Mouse (Mus musculus) limb, embryonic 11.5 days (tissue): Measurements from ENCODE around the gene Gm11756. TPM values are rescaled to one million over a fixed set of nuclear protein-coding genes. Genes with fewer than 3 reads are reported as not detected.
"Not testable (repeated sequence)": the region's sequence is repeated elsewhere in the genome, so short reads cannot be mapped to it uniquely, and the experiment has no call there.

Experiments used
- ATAC-seq: fragments of 200-750 bp; cut with Nextera tagmentation; 2 replicates; pipeline ENCODE4 v1.8.0; 2017; ENCODE audit warnings: low read depth; ENCODE audit not compliant: insufficient number of reproducible peaks, low FRiP score, low TSS enrichment
- DNase-seq: peaks from one replicate; pipeline ENCODE4 v3.0.0-alpha.2; 2015; ENCODE audit warnings: low spot score
- H3K27ac ChIP-seq: fragments of 300-500 bp; sonication (generic); replicated peaks from 2 replicates; pipeline ENCODE4 v1.5.1; 2014; ENCODE audit warnings: low read depth, mild to moderate bottlenecking, low read length
- H3K27me3 ChIP-seq: fragments of 300-500 bp; sonication (generic); 2 replicates; pipeline ENCODE4 v1.6.1; 2014; ENCODE audit warnings: mild to moderate bottlenecking, low read length, mixed read lengths; ENCODE audit not compliant: control insufficient read depth, insufficient read depth
- H3K36me3 ChIP-seq: fragments of 300-500 bp; sonication (generic); 2 replicates; pipeline ENCODE4 v1.6.1; 2014; ENCODE audit warnings: mild to moderate bottlenecking, low read length, moderate library complexity, mixed read lengths; ENCODE audit not compliant: control insufficient read depth, insufficient read depth
- H3K4me1 ChIP-seq: fragments of 300-500 bp; sonication (generic); 2 replicates; pipeline ENCODE4 v1.6.1; 2014; ENCODE audit warnings: low read length, mixed read lengths; ENCODE audit not compliant: control insufficient read depth, insufficient read depth
- H3K4me2 ChIP-seq: fragments of 300-500 bp; sonication (generic); 2 replicates; pipeline ENCODE4 v1.6.1; 2014; ENCODE audit warnings: low read depth, mild to moderate bottlenecking, moderate library complexity; ENCODE audit not compliant: severe bottlenecking
- H3K4me3 ChIP-seq: fragments of 300-500 bp; sonication (generic); 2 replicates; pipeline ENCODE4 v1.5.1; 2014; ENCODE audit warnings: low read depth, low read length
- H3K9ac ChIP-seq: fragments of 300-500 bp; sonication (generic); 2 replicates; pipeline ENCODE4 v1.6.1; 2014; ENCODE audit warnings: mild to moderate bottlenecking, low read length
- H3K9me3 ChIP-seq: fragments of 300-500 bp; sonication (generic); 2 replicates; pipeline ENCODE4 v1.6.1; 2016; ENCODE audit warnings: low read length; ENCODE audit not compliant: control insufficient read depth
- WGBS: fragments of 180-500 bp; shearing (Covaris S2); extraction: QIAGEN DNeasy Blood & Tissue Kit; methylation state at CpG from one replicate; pipeline ENCODE4 v1.1.7; 2014; 5-methylcytosine and 5-hydroxymethylcytosine counted together
- polyA plus RNA-seq: library from polyadenylated mRNA; unstranded; fragments of >200 nt; fragmentation: Nextera tagmentation; extraction: Ambion mirVana; gene quantifications from 2 replicates; pipeline ENCODE4 v1.2.1, GENCODE M21; 2014

The Gm11756 gene
- not detected in 2 replicates for polyA plus RNA-seq

DNA sequence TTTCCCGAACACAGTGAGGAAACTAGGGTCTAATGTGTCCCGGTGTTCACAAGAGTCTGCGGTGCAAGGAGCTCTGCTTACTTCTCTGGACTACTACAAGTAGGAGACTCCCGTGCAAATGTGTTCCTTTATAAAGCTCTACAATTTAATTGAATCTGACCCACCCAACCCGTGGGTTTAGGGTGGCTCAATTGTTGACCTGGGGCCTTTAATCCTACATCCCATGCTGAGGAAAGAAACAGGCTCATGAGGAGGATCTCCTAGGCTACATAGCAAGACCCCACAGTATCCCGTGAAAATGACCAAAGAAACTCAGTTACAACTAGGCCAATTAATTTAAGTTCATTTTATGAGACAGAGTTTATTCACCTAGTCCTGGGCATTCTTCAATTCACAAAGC, at the start of gene Gm11756:
Gene Gm11756 (minus strand): TSS at position 101 of the 400 bp plus-strand sequence.
- not testable (repeated sequence) for DNase-seq
- 87% methylated on average over 6 of the region's 6 CpGs for WGBS

DNA sequence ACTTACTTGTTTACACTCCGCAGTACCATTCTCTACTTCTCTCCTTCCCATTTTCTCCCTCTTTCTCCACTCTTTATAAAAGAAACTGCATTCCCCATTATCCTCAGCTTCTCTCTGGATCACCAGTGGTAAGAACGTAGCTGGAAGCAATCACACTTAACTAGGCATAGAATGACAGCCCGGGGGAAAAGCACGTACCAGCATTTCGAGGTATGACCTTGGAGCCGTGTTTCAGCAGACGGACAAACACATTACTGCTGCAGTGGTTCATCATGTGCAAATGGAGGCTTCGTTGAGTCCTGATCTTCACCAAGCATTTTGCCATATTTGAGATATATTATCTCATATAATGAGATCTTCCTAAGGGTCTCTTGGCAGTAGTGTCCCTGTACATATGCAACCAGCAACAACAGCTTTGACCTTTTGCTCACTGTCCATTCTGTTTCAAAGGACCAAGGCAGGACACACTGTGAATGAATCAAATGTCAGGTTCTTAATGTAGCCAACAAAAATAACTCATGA, 29.9 kb upstream of the Gm11756 start, which contains the start of gene 2310002L09Rik:
Gene 2310002L09Rik (minus strand): TSS at position 472 of the 522 bp plus-strand sequence.
- Histone ChIP-seq H3K4me3 (no peak within 1 kb of the TSS), H3K9me3 (no peaks in the 10 kb centered on the region), H3K36me3 (no peaks in the 10 kb centered on the region), H3K4me2 (no peak within 1 kb of the TSS), H3K27ac (no peak within 1 kb of the TSS), H3K9ac (no peak within 1 kb of the TSS), H3K27me3 (no peaks in the 10 kb centered on the region), H3K4me1 (no peaks in the 10 kb centered on the region)
- ATAC-seq (no peak), DNase-seq (no peak)
- WGBS = 83% methylated on average over 8 of the region's 8 CpGs

More for the DNA sequence above, at the start of gene Gm11756:
- H3K9me3 ChIP-seq, H3K4me1 ChIP-seq, ATAC-seq, H3K27me3 ChIP-seq, H3K36me3 ChIP-seq, H3K4me3 ChIP-seq, H3K9ac ChIP-seq, H3K4me2 ChIP-seq, H3K27ac ChIP-seq: not testable (repeated sequence)

DNA sequence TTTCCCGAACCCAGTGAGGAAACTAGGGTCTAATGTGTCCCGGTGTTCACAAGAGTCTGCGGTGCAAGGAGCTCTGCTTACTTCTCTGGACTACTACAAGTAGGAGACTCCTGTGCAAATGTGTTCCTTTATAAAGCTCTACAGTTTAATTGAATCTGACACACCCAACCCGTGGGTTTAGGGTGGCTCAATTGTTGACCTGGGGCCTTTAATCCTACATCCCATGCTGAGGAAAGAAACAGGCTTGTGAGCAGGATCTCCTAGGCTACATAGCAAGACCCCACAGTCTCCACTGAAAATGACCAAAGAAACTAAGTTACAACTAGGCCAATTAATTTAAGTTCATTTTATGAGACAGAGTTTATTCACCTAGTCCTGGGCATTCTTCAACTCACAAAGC, 14.7 kb downstream of the Gm11756 start, which contains the start of gene Gm13871:
Gene Gm13871 (minus strand): TSS at position 101 of the 400 bp plus-strand sequence.
- not testable (repeated sequence) for H3K9ac ChIP-seq, H3K4me2 ChIP-seq, ATAC-seq, H3K27me3 ChIP-seq, DNase-seq, H3K36me3 ChIP-seq, H3K4me3 ChIP-seq, H3K4me1 ChIP-seq, H3K27ac ChIP-seq, H3K9me3 ChIP-seq
- WGBS = no CpG with 5 or more reads among the region's 4 CpGs

DNA sequence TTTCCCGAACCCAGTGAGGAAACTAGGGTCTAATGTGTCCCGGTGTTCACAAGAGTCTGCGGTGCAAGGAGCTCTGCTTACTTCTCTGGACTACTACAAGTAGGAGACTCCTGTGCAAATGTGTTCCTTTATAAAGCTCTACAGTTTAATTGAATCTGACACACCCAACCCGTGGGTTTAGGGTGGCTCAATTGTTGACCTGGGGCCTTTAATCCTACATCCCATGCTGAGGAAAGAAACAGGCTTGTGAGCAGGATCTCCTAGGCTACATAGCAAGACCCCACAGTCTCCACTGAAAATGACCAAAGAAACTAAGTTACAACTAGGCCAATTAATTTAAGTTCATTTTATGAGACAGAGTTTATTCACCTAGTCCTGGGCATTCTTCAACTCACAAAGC, 29.5 kb downstream of the Gm11756 start, which contains the start of gene Gm11757:
Gene Gm11757 (minus strand): TSS at position 101 of the 400 bp plus-strand sequence.
- not testable (repeated sequence) for ATAC-seq, DNase-seq, H3K9me3 ChIP-seq, H3K27me3 ChIP-seq, H3K36me3 ChIP-seq, H3K4me2 ChIP-seq, H3K9ac ChIP-seq, H3K4me1 ChIP-seq, H3K4me3 ChIP-seq, H3K27ac ChIP-seq
- no CpG with 5 or more reads among the region's 4 CpGs for WGBS

DNA sequence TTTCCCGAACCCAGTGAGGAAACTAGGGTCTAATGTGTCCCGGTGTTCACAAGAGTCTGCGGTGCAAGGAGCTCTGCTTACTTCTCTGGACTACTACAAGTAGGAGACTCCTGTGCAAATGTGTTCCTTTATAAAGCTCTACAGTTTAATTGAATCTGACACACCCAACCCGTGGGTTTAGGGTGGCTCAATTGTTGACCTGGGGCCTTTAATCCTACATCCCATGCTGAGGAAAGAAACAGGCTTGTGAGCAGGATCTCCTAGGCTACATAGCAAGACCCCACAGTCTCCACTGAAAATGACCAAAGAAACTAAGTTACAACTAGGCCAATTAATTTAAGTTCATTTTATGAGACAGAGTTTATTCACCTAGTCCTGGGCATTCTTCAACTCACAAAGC, 44.4 kb downstream of the Gm11756 start, which contains the start of gene Gm11758:
Gene Gm11758 (minus strand): TSS at position 101 of the 400 bp plus-strand sequence.
- WGBS = no CpG with 5 or more reads among the region's 4 CpGs
- not testable (repeated sequence) for H3K36me3 ChIP-seq, H3K4me3 ChIP-seq, H3K27ac ChIP-seq, ATAC-seq, H3K9me3 ChIP-seq, H3K9ac ChIP-seq, H3K27me3 ChIP-seq, H3K4me2 ChIP-seq, DNase-seq, H3K4me1 ChIP-seq

Other genes with a start within 250 kb of the Gm11756 start
- not detected in 2 replicates for gene Gm428, start 237.2 kb downstream of the Gm11756 start, polyA plus RNA-seq
- 1.7 and 1.9 TPM in 2 replicates for gene Rasef, start 129.8 kb downstream of the Gm11756 start, polyA plus RNA-seq
- gene Gm11758, start 44.5 kb downstream of the Gm11756 start, polyA plus RNA-seq = not detected in 2 replicates
- gene Gm11757, start 29.6 kb downstream of the Gm11756 start, polyA plus RNA-seq = not detected in 2 replicates
- gene Gm13871, start 14.8 kb downstream of the Gm11756 start, polyA plus RNA-seq = not detected in 2 replicates
- gene 2310002L09Rik, start 30.1 kb upstream of the Gm11756 start, polyA plus RNA-seq = 1.2 TPM in 2 replicates
- gene Frmd3, start 92.7 kb upstream of the Gm11756 start, polyA plus RNA-seq = 0.85 and 1.4 TPM in 2 replicates